Mouse (Mus musculus): ENCODE data around the gene Rap1gds1. TPM values are rescaled to one million over a fixed set of nuclear protein-coding genes. Genes with fewer than 3 reads are reported as not detected.

Rap1gds1 gene
- polyA plus RNA-seq, 1 experiment, result 40.1 TPM

- Histone ChIP-seq H3K36me3 (ENCODE audit: control insufficient read depth, insufficient read depth) (peaks cover 3% of the 10 kb centered on the region), H3K79me2 (ENCODE audit: control insufficient read depth, insufficient read depth) (no peaks in the 10 kb centered on the region), H3K4me3 (no peak overlapping the region), H3K4me2 (ENCODE audit: low read depth) (no peak overlapping the region), H3ac (ENCODE audit: control insufficient read depth, insufficient read length) (no peak overlapping the region), H3K27me3 (ENCODE audit: control insufficient read depth, insufficient read depth, insufficient read length) (no peaks in the 10 kb centered on the region)
- TF ChIP-seq MYOG (IDR thresholded peaks at IDR 0.05; ENCODE audit: control insufficient read depth in 1 of 3, insufficient read depth in 1 of 3, insufficient read length in 2 of 3, low read depth in 2 of 3) (no peak), USF1 (IDR thresholded peaks at IDR 0.05; ENCODE audit: low read depth) (no peak), CEBPB (IDR thresholded peaks at IDR 0.05; ENCODE audit: insufficient read depth, poor library complexity, severe bottlenecking) (no peak), POLR2A (IDR thresholded peaks at IDR 0.05; ENCODE audit: insufficient read length, low read depth) (no peak), TCF12 (IDR thresholded peaks at IDR 0.05; ENCODE audit: insufficient read depth, poor library complexity, severe bottlenecking) (no peak), TCF3 (IDR thresholded peaks at IDR 0.05; ENCODE audit: insufficient read length, low read depth) (no peak), SRF (IDR thresholded peaks at IDR 0.05; ENCODE audit: control insufficient read depth, insufficient read length, low read depth) (no peak), REST (IDR thresholded peaks at IDR 0.05; ENCODE audit: insufficient read depth, insufficient read length) (no peak), E2F4 (IDR thresholded peaks at IDR 0.05; ENCODE audit: insufficient read depth) (no peak), MYOD1 (IDR thresholded peaks at IDR 0.05; ENCODE audit: control insufficient read depth in 1 of 3, insufficient read length in 2 of 3, low read depth in 2 of 3) (no peak), POLR2AphosphoS2 (IDR thresholded peaks at IDR 0.05; ENCODE audit: insufficient read length, low read depth) (no peak), MAX (IDR thresholded peaks at IDR 0.05; ENCODE audit: low read depth) (no peak)
These were observed 177.5 kb downstream of the Rap1gds1 start for GRCm38 (mm10) chr3:138897500-138897899.

GRCm38 (mm10) chr3:138893520-138893919 is 181.5 kb downstream of the Rap1gds1 start:
- no peak overlapping the region for H3K4me2 ChIP-seq (ENCODE audit: low read depth)
- no peak for TF ChIP-seq USF1 (IDR thresholded peaks at IDR 0.05; ENCODE audit: low read depth)
- TF ChIP-seq REST (IDR thresholded peaks at IDR 0.05; ENCODE audit: insufficient read depth, insufficient read length), result no peak
- no peak for TF ChIP-seq POLR2A (IDR thresholded peaks at IDR 0.05; ENCODE audit: insufficient read length, low read depth)
- TF ChIP-seq POLR2AphosphoS2 (IDR thresholded peaks at IDR 0.05; ENCODE audit: insufficient read length, low read depth), result no peak
- no peak for TF ChIP-seq MAX (IDR thresholded peaks at IDR 0.05; ENCODE audit: low read depth)
- no peak for TF ChIP-seq E2F4 (IDR thresholded peaks at IDR 0.05; ENCODE audit: insufficient read depth)
- TF ChIP-seq TCF3 (IDR thresholded peaks at IDR 0.05; ENCODE audit: insufficient read length, low read depth), result no peak
- no peak for TF ChIP-seq TCF12 (IDR thresholded peaks at IDR 0.05; ENCODE audit: insufficient read depth, poor library complexity, severe bottlenecking)
- no peak for TF ChIP-seq SRF (IDR thresholded peaks at IDR 0.05; ENCODE audit: control insufficient read depth, insufficient read length, low read depth)
- TF ChIP-seq CEBPB (IDR thresholded peaks at IDR 0.05; ENCODE audit: insufficient read depth, poor library complexity, severe bottlenecking), result no peak
- TF ChIP-seq MYOG (IDR thresholded peaks at IDR 0.05; ENCODE audit: control insufficient read depth in 1 of 3, insufficient read depth in 1 of 3, insufficient read length in 2 of 3, low read depth in 2 of 3), result no peak
- TF ChIP-seq MYOD1 (IDR thresholded peaks at IDR 0.05; ENCODE audit: control insufficient read depth in 1 of 3, insufficient read length in 2 of 3, low read depth in 2 of 3), result no peak
- no peak overlapping the region for H3K4me3 ChIP-seq
- H3ac ChIP-seq (ENCODE audit: control insufficient read depth, insufficient read length), result no peak overlapping the region
- H3K79me2 ChIP-seq (ENCODE audit: control insufficient read depth, insufficient read depth), result no peaks in the 10 kb centered on the region
- H3K36me3 ChIP-seq (ENCODE audit: control insufficient read depth, insufficient read depth), result peaks cover 3% of the 10 kb centered on the region
- H3K27me3 ChIP-seq (ENCODE audit: control insufficient read depth, insufficient read depth, insufficient read length), result no peaks in the 10 kb centered on the region

GRCm38 (mm10) chr3:138889769-138890295 is 185.2 kb downstream of the Rap1gds1 start:
- no peak for TF ChIP-seq MYOG (IDR thresholded peaks at IDR 0.05; ENCODE audit: control insufficient read depth in 1 of 3, insufficient read depth in 1 of 3, insufficient read length in 2 of 3, low read depth in 2 of 3)
- no peak for TF ChIP-seq CEBPB (IDR thresholded peaks at IDR 0.05; ENCODE audit: insufficient read depth, poor library complexity, severe bottlenecking)
- TF ChIP-seq TCF3 (IDR thresholded peaks at IDR 0.05; ENCODE audit: insufficient read length, low read depth), result no peak
- TF ChIP-seq MAX (IDR thresholded peaks at IDR 0.05; ENCODE audit: low read depth), result no peak
- TF ChIP-seq POLR2AphosphoS2 (IDR thresholded peaks at IDR 0.05; ENCODE audit: insufficient read length, low read depth), result no peak
- H3K27me3 ChIP-seq (ENCODE audit: control insufficient read depth, insufficient read depth, insufficient read length), result no peaks in the 10 kb centered on the region
- H3K4me2 ChIP-seq (ENCODE audit: low read depth), result no peak overlapping the region
- H3ac ChIP-seq (ENCODE audit: control insufficient read depth, insufficient read length), result no peak overlapping the region
- peaks cover 3% of the 10 kb centered on the region for H3K36me3 ChIP-seq (ENCODE audit: control insufficient read depth, insufficient read depth)
- H3K4me3 ChIP-seq, result no peak overlapping the region
- no peaks in the 10 kb centered on the region for H3K79me2 ChIP-seq (ENCODE audit: control insufficient read depth, insufficient read depth)

GRCm38 (mm10) chr3:138889214-138889613 is 185.8 kb downstream of the Rap1gds1 start:
- H3K79me2 ChIP-seq (ENCODE audit: control insufficient read depth, insufficient read depth), result no peaks in the 10 kb centered on the region
- H3K4me2 ChIP-seq (ENCODE audit: low read depth), result no peak overlapping the region
- H3ac ChIP-seq (ENCODE audit: control insufficient read depth, insufficient read length), result no peak overlapping the region
- H3K4me3 ChIP-seq, result no peak overlapping the region
- H3K27me3 ChIP-seq (ENCODE audit: control insufficient read depth, insufficient read depth, insufficient read length), result no peaks in the 10 kb centered on the region
- TF ChIP-seq CEBPB (IDR thresholded peaks at IDR 0.05; ENCODE audit: insufficient read depth, poor library complexity, severe bottlenecking) (no peak), USF1 (IDR thresholded peaks at IDR 0.05; ENCODE audit: low read depth) (no peak), MYOG (IDR thresholded peaks at IDR 0.05; ENCODE audit: control insufficient read depth in 1 of 3, insufficient read depth in 1 of 3, insufficient read length in 2 of 3, low read depth in 2 of 3) (no peak), E2F4 (IDR thresholded peaks at IDR 0.05; ENCODE audit: insufficient read depth) (no peak), POLR2AphosphoS2 (IDR thresholded peaks at IDR 0.05; ENCODE audit: insufficient read length, low read depth) (no peak), SRF (IDR thresholded peaks at IDR 0.05; ENCODE audit: control insufficient read depth, insufficient read length, low read depth) (no peak), MYOD1 (IDR thresholded peaks at IDR 0.05; ENCODE audit: control insufficient read depth in 1 of 3, insufficient read length in 2 of 3, low read depth in 2 of 3) (no peak), POLR2A (IDR thresholded peaks at IDR 0.05; ENCODE audit: insufficient read length, low read depth) (no peak), TCF12 (IDR thresholded peaks at IDR 0.05; ENCODE audit: insufficient read depth, poor library complexity, severe bottlenecking) (no peak), REST (IDR thresholded peaks at IDR 0.05; ENCODE audit: insufficient read depth, insufficient read length) (no peak), MAX (IDR thresholded peaks at IDR 0.05; ENCODE audit: low read depth) (no peak), TCF3 (IDR thresholded peaks at IDR 0.05; ENCODE audit: insufficient read length, low read depth) (no peak)
- H3K36me3 ChIP-seq (ENCODE audit: control insufficient read depth, insufficient read depth), result peaks cover 3% of the 10 kb centered on the region

Data from myocyte (in vitro differentiated cells).